Mouse (Mus musculus) stomach, embryonic 16.5 days (tissue): ENCODE results near the gene Zdhhc25. TPM values are rescaled to one million over a fixed set of nuclear protein-coding genes. Genes with fewer than 3 reads are reported as not detected.

Experiments
- ATAC-seq: fragments of 200-750 bp; cut with Nextera tagmentation; 2 replicates; pipeline ENCODE4 v1.8.0; 2017; ENCODE audit warnings: moderate number of reproducible peaks, moderate TSS enrichment; ENCODE audit not compliant: insufficient read depth, low FRiP score
- H3K27ac ChIP-seq: fragments of 300-500 bp; sonication (generic); 2 replicates; pipeline ENCODE4 v1.5.1; 2014; ENCODE audit warnings: low read length
- H3K27me3 ChIP-seq: fragments of 300-500 bp; sonication (generic); 2 replicates; pipeline ENCODE4 v1.6.1; 2014; ENCODE audit warnings: low read length, control low read depth, mixed read lengths; ENCODE audit not compliant: control insufficient read depth, insufficient read depth
- H3K36me3 ChIP-seq: fragments of 300-500 bp; sonication (generic); 2 replicates; pipeline ENCODE4 v1.6.1; 2014; ENCODE audit warnings: low read length; ENCODE audit not compliant: control insufficient read depth, insufficient read depth
- H3K4me1 ChIP-seq: fragments of 300-500 bp; sonication (generic); 2 replicates; pipeline ENCODE4 v1.6.1; 2014; ENCODE audit warnings: low read length, control low read depth, mixed read lengths; ENCODE audit not compliant: control insufficient read depth, insufficient read depth
- H3K4me2 ChIP-seq: fragments of 300-500 bp; sonication (generic); 2 replicates; pipeline ENCODE4 v1.6.1; 2014; ENCODE audit warnings: low read depth, low read length, mixed read lengths
- H3K4me3 ChIP-seq: fragments of 300-500 bp; sonication (generic); replicated peaks from 2 replicates; pipeline ENCODE4 v1.5.1; 2014; ENCODE audit warnings: mild to moderate bottlenecking, low read length
- H3K9ac ChIP-seq: fragments of 300-500 bp; sonication (generic); 2 replicates; pipeline ENCODE4 v1.6.1; 2014; ENCODE audit warnings: low read length
- H3K9me3 ChIP-seq: fragments of 300-500 bp; sonication (generic); replicated peaks from 2 replicates; pipeline ENCODE4 v1.6.1; 2016; ENCODE audit warnings: low read length, control low read depth; ENCODE audit not compliant: control insufficient read depth
- WGBS: fragments of 180-500 bp; shearing (Covaris S2); extraction: QIAGEN DNeasy Blood & Tissue Kit; methylation state at CpG from one replicate; pipeline ENCODE4 v1.1.7; 2014; 5-methylcytosine and 5-hydroxymethylcytosine counted together
- polyA plus RNA-seq: library from polyadenylated mRNA; unstranded; fragments of >200 nt; fragmentation: Nextera tagmentation; extraction: Ambion mirVana; gene quantifications from 2 replicates; pipeline ENCODE4 v1.2.1, GENCODE M21; 2015

Zdhhc25 gene
- polyA plus RNA-seq, result not detected in 2 replicates

DNA sequence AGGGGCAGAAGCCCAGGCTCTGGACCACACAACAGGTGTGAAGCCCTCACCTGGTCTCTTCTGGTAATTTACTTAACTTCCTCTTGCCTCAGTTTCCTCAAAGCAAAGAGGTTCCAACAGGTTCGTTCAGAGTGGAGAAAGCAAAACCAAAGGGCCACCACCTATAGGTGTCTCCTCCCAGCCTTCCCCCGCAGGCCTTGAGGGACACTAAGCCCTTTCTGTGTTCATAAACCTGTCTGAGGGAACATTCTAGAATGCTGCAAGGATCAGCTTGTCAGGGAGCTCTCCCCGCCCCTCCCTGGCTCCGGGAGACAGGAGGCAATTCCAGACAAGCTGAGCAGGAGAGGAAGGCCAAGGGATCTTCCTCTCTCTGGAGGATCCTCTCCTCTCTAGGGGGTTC is at the start of gene Zdhhc25:
TSS of gene Zdhhc25 (plus strand) at position 301 of the 400 bp plus-strand sequence.
- Histone ChIP-seq H3K36me3 (no peaks in the 10 kb centered on the region), H3K27ac (no peak within 1 kb of the TSS), H3K4me3 (no peak within 1 kb of the TSS), H3K4me2 (no peak within 1 kb of the TSS), H3K27me3 (no peaks in the 10 kb centered on the region), H3K9ac (no peak within 1 kb of the TSS), H3K4me1 (no peaks in the 10 kb centered on the region), H3K9me3 (no peaks in the 10 kb centered on the region; the same call in 1 of the 2 replicates)
- ATAC-seq, result no peak
- WGBS, result 80% methylated on average over 4 of the region's 4 CpGs

DNA sequence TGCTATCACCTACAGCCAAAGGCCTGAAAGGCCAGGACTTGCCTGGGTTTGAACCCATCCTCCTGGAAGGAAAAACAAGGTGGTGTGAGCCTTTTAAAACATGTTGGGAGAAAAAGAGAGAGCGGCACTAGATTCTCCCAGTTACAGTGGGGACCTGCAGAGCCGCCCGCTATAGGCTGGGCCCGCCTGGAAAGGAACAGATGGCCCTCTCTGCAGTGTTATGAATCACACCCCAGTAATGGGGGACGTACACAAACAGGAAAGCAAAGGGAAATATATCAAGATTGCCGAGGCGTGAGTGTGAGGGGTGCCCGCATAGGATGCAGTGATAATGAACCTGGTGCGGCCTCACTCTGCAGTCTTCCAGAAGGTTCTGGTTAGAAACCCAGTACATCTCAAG is 47.2 kb upstream of the Zdhhc25 start:
- no peaks in the 10 kb centered on the region for H3K36me3 ChIP-seq
- H3K4me3 ChIP-seq, result no peak overlapping the region
- H3K27me3 ChIP-seq, result no peaks in the 10 kb centered on the region
- H3K27ac ChIP-seq, result no peak overlapping the region
- no peak for ATAC-seq
- no peaks in the 10 kb centered on the region for H3K9me3 ChIP-seq
- no peak overlapping the region for H3K4me2 ChIP-seq
- no peaks in the 10 kb centered on the region for H3K4me1 ChIP-seq
- H3K9ac ChIP-seq, result no peak overlapping the region
- WGBS, result 79% methylated on average over 9 of the region's 9 CpGs

DNA sequence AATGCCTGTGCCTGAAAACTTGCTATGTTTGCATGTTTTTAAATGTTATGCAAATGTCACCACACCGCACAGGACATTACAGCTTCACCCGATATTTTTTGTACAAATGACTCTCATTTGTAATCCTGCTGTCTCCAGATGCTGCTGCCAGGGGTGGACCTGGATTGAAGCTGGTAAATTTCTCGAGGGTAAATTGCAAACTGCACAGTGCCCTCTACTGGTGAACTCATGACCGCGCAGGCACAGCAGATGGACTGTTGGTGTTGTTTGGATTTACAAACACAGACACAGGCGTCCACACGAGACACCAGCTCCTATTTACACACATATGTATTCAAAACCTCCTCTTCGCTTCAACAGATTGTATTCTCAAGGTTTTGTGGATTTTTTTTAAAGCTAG is 44.6 kb upstream of the Zdhhc25 start:
- WGBS, result 14% methylated on average over 8 of the region's 8 CpGs

DNA sequence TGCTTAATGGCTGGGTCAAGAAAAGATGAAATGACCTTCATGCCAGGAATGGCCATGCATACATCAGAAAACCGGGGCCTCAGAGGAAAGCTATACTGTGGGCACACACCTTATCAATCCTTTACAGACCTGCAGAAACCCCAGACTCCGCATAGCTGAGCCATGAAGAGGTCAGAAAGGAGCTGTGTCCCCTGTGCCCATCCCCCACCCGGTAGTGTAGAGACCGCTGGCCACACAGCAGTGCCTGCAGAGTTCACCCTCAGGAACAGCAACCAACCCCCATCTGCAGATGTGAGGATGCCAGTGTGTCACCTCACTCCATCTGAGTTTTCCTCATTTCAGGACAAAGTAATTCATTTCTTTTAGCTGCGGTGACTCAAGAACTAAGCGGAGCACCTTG is 39.5 kb upstream of the Zdhhc25 start:
- no peak for ATAC-seq
- WGBS, result 51% methylated on average over 6 of the region's 6 CpGs
- H3K4me1 ChIP-seq, result no peaks in the 10 kb centered on the region
- H3K27me3 ChIP-seq, result no peaks in the 10 kb centered on the region
- H3K4me2 ChIP-seq, result no peak overlapping the region
- H3K27ac ChIP-seq, result no peak overlapping the region
- no peaks in the 10 kb centered on the region for H3K9me3 ChIP-seq
- no peaks in the 10 kb centered on the region for H3K36me3 ChIP-seq
- no peak overlapping the region for H3K9ac ChIP-seq
- H3K4me3 ChIP-seq, result no peak overlapping the region

More for the DNA sequence above, 44.6 kb upstream of the Zdhhc25 start:
- H3K4me1 ChIP-seq, result no peaks in the 10 kb centered on the region
- H3K9ac ChIP-seq, result no peak overlapping the region
- H3K36me3 ChIP-seq, result no peaks in the 10 kb centered on the region
- H3K27me3 ChIP-seq, result no peaks in the 10 kb centered on the region
- no peak overlapping the region for H3K27ac ChIP-seq
- ATAC-seq, result no peak
- H3K4me2 ChIP-seq, result no peak overlapping the region
- no peaks in the 10 kb centered on the region for H3K9me3 ChIP-seq
- no peak overlapping the region for H3K4me3 ChIP-seq

DNA sequence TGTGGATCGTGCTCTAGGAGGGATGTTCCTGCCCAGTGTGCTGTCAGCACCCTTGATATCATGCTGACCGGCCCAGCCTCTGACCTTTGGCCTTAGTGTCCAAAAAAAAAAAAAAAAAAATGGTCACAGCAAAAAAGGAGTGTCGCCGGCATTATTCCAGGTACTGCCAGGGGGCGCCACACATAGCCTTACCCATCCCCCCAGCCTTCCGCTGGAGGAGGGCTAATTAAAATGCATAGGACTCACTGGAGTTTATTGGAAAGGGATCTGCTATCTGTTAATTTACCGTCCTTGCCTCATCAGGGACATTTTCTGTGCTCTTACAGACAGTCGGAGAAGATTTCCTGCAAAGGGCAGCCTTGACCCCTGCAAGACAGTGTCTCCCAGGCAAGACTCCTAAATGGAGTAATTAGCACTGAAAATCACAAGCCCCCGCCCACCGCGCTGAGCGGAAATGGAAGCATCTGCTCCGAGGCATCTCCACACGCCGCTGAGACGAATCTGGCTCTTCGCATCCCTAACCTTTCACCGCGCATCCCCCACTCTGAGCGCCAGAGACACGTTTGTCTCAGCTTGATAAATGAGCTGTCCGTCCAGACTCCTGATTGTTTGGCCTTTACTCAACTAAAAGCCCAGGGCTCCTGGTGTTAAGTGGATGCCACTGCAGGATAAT is 38.9 kb upstream of the Zdhhc25 start:
- Histone ChIP-seq H3K36me3 (no peaks in the 10 kb centered on the region), H3K4me1 (no peaks in the 10 kb centered on the region), H3K27ac (no peak overlapping the region), H3K9me3 (no peaks in the 10 kb centered on the region), H3K4me2 (no peak overlapping the region), H3K4me3 (no peak overlapping the region), H3K9ac (no peak overlapping the region), H3K27me3 (no peaks in the 10 kb centered on the region)
- ATAC-seq, result no peak
- 5% methylated on average over 22 of the region's 22 CpGs for WGBS

DNA sequence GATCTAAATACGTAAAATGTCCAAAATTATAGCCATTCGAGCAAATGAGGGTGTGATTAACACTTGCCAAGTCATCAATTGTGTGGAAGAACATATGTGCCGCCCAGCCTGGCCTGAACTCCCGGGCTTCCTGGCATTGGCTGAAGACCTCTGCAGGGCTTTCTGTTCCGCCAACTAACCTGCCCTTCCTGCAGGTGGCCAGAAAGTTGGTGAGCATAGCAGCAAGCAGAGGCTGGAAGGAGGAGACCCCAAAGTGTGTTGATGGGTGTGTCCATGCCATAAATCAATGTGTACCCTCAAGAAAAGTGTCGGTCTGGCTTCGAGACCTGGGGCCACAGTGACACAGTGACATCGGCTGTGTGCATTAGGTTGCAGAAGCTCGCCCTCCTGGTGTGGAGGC is 34.8 kb upstream of the Zdhhc25 start:
- Histone ChIP-seq H3K4me3 (no peak overlapping the region), H3K27me3 (no peaks in the 10 kb centered on the region), H3K9ac (no peak overlapping the region), H3K27ac (no peak overlapping the region), H3K9me3 (no peaks in the 10 kb centered on the region), H3K4me2 (no peak overlapping the region), H3K36me3 (no peaks in the 10 kb centered on the region), H3K4me1 (no peaks in the 10 kb centered on the region)
- 82% methylated on average over 9 of the region's 9 CpGs for whole genome bisulfite sequencing
- no peak for ATAC-seq

DNA sequence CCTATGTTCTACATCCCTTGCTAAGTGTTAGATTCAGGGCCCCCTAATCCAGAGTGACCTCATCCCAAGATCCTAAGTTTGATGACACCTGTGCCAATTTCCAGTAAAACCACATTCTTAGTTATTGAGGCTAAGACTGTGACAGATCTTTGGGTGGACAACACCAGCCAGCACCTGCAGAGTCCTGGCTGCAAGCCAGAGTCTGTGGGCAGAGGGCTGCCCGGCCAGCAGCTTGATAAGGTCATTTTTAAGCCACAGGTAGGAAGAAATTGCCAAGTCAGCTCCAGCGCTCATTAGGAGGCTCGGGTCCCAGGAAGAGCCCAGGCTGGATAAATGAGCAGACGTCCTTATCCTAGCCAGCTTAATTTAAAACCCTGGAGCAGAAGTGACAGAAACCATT is 34.3 kb upstream of the Zdhhc25 start:
- H3K27me3 ChIP-seq, result no peaks in the 10 kb centered on the region
- no peak overlapping the region for H3K9ac ChIP-seq
- WGBS, result 67% methylated on average over 4 of the region's 4 CpGs
- ATAC-seq, result no peak
- H3K4me2 ChIP-seq, result no peak overlapping the region
- H3K4me1 ChIP-seq, result no peaks in the 10 kb centered on the region
- no peaks in the 10 kb centered on the region for H3K36me3 ChIP-seq
- no peak overlapping the region for H3K27ac ChIP-seq
- H3K4me3 ChIP-seq, result no peak overlapping the region
- no peaks in the 10 kb centered on the region for H3K9me3 ChIP-seq

DNA sequence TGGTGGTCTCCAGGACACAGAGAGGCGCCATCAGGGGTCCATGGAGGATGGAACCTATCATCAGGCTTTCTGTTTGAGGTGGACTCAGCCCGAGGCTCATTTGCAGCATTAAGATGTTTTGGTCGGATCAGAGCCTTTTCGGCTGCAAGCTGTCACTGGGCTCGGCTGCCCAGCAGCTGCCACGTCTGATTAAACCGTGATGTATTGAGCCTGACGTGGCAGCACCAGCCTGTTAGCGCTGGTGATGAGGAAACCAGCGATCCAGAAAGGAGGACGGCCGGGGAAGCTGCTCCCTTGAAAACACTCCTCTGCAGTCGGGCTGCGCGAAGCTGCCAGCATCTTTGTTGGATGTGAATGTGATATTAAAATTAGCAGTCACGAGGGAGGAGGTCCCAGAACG is 29.4 kb upstream of the Zdhhc25 start:
- Histone ChIP-seq H3K27ac (no peak overlapping the region), H3K4me2 (no peak overlapping the region), H3K9ac (no peak overlapping the region), H3K4me1 (no peaks in the 10 kb centered on the region), H3K9me3 (no peaks in the 10 kb centered on the region), H3K4me3 (no peak overlapping the region), H3K27me3 (no peaks in the 10 kb centered on the region), H3K36me3 (no peaks in the 10 kb centered on the region)
- no peak for ATAC-seq
- WGBS, result 75% methylated on average over 17 of the region's 17 CpGs

DNA sequence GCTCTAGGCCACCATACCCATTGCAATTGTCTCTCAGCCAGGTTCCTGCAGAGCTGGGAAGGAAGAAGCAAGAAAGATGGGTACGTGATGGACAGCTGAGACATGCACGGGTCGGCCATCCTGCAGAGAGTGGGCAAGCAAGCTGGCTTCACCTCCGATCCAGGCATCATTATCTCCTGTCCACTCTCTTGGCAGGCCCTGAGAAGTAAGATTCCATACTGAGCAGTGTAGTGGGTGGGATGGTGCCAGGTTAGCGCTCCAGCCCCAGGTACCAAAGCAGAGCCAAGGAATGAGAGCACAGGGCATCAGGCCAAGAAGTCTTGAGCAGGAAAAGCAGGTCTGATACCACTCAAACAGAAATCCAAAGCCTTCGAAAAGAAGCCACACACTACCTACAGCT is 20.6 kb upstream of the Zdhhc25 start:
- Histone ChIP-seq H3K9ac (no peak overlapping the region), H3K9me3 (no peaks in the 10 kb centered on the region), H3K36me3 (no peaks in the 10 kb centered on the region), H3K4me3 (no peak overlapping the region), H3K27ac (no peak overlapping the region), H3K4me2 (no peak overlapping the region), H3K27me3 (no peaks in the 10 kb centered on the region), H3K4me1 (no peaks in the 10 kb centered on the region)
- no peak for ATAC-seq
- WGBS, result 84% methylated on average over 6 of the region's 6 CpGs
